Mouse (Mus musculus): ENCODE results near the gene Pex14.

Pex14 gene

DNA sequence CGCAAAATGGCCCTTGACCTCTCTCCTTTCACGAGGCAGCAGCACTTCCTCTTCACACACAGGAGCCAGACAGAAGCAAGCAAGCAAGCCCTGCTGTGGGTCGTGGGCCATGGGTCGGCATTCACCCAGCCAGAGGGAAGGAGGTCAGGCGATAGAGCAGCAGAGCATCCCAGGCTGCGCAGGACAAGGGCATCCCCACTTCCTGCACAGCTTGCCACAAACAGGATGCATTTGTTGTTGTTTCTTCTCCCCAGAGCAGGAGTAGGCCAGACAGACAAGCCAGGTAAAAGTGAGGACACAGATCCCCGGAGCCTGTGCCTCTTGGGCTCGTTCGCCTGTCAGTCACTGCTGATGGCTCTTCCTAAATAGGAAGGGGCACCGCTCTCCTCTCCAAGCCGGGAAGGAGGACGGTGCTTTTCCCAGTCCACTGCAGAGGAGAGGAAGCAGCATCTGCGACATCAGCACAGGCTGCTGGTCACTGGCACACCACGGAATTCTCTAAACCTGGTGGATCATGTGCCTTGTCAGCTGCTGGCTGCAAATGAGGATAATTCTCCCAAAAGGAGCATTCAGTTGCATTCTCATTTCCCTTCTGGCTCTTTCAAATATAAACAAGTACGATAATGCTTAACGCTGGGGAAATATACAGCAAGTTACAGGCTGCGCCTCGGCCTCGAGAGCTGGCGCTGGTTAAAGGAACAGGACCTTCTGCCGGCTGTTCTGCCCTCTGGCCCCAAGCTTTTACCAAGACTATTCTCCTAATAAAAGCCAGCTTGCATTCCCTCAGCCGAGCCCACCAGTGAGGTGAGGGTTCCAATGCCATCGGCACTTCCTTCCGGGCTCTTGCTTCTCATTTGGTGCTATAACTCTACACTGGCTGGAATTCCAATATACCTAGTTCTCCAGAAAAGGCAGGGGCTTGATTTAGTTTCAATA is 113.9 kb downstream of the Pex14 start:
- no peak for DNase-seq (ENCODE audit: low spot score in 2 of 2)

- DNase-seq (ENCODE audit: low spot score in 2 of 2), result no peak
Observed at GRCm38 (mm10) chr4:148984701-148985540, 114.8 kb downstream of the Pex14 start.

DNA sequence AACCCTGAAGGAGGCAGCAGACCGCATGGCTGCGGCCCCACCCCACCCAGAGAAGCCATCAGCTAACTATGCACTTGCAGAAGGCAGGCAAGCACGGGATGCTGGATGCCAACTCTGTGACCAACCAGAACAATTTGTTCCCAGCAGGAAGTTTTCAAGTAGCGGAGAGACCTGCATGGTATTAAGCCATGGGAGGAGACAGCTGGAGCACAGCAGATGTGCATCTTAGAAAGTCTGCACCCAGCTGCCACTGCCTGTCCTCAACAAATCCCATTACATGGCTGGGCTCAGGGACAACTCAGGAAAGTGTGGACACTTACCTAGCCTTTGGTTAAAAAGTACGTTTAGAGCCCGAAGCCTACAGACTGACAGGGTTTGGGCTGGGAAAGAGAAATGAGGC is 117.4 kb downstream of the Pex14 start:
- no peak for DNase-seq (ENCODE audit: low spot score in 2 of 2)

- no peak for DNase-seq (ENCODE audit: low spot score in 2 of 2)
Observed at GRCm38 (mm10) chr4:148979837-148980236, 119.8 kb downstream of the Pex14 start.

GRCm38 (mm10) chr4:148978926-148979325 is 120.8 kb downstream of the Pex14 start:
- DNase-seq (ENCODE audit: low spot score in 2 of 2), result no peak

GRCm38 (mm10) chr4:148978221-148978855 is 121.3 kb downstream of the Pex14 start:
- no peak for DNase-seq (ENCODE audit: low spot score in 2 of 2)

DNA sequence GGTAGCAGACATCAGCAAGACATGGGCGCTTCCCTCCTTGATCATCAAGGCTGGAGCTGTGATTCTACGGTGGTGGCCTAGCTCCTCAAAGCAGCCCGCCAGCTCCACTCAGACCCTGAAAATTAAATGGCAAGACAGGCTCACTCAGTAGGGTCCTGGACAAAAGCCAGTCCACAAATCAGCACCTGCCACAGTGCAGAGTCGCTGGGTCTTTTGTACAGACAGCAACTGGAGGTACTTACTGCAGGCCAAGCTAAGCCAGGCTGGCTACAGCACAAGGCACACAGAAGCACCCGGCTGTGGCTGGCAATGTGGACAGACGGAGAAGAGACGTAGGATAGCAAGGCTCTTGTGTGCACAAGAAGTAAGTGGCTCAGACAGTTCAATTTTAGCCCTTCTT is 124.8 kb downstream of the Pex14 start:
- peak in 1 of 2 experiments; percentile 77 for DNase-seq (ENCODE audit: low spot score in 2 of 2)

GRCm38 (mm10) chr4:148973387-148973786 is 126.3 kb downstream of the Pex14 start:
- DNase-seq (ENCODE audit: low spot score in 2 of 2), result no peak

DNA sequence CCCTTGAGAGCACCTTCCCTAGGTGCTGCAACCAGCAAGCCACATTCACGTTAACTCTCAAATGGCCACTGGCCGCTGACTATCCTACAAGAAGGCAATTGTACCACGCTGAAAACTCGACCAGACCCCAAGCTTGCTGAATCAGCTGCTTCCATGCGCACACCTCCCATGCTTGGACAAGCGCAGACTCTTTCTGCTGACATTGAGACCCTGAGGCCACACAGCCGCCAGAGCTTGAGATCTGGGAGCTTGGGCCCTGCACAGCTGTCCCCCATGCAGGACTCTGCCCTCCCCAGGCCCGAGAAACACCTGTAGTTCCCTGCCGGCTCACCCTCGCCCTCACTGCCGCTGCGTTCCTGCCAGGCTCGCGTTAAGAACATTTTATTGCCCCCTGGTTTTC is 127.0 kb downstream of the Pex14 start:
- no peak for DNase-seq (ENCODE audit: low spot score in 2 of 2)

DNA sequence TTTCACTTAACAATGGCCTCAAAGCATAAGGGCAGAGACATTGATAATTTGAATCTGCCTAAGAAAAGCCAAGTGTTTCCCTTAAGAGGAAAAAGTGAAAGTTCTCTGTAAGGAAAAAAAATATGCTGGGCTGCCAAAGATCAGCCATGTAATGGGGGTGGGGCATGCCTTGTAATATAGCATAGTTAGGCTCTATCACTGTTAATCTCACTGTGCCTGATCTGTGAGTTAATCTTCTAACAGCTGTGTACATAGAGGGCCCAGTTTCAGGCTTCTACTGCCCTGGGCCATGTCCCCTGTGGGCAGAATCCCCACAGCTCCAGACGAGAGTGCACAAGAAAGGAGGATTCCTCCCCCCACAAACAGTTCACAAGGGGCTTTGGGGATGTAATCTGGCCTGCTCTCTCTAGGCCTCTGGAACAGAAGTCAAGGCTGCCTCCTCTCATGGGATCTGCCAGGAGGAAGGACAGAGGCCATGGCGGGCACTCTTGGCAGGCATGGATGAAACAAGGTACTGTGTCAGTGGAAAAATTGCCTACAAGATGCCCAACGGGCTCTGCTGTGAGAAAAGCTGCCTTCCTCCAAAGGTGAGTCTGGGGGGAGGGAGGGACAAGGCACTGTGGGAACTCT is 127.9 kb downstream of the Pex14 start:
- DNase-seq (ENCODE audit: low spot score in 2 of 2), result no peak

GRCm38 (mm10) chr4:148970742-148971141 is 128.9 kb downstream of the Pex14 start:
- no peak for DNase-seq (ENCODE audit: low spot score in 2 of 2)

DNA sequence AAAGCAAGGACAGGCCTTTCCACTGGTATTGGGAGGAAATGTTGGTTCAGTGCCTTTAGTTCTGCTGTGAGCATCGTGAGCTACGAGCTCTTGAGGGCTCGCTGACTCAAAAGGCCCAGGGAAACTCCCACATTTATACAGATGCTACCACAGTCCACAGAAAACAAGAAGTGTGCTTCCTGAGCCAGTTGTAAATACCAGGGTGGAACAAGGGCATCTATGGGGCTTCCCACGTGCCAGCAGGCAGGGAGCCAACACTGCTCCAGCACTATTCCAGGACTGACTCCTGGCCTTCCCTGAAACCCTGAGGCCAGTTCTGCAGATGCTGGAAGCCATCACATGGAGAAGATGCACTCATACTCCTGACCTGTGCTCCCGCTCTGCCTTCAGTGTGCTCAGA is 130.1 kb downstream of the Pex14 start:
- no peak for DNase-seq (ENCODE audit: low spot score in 2 of 2)

DNA sequence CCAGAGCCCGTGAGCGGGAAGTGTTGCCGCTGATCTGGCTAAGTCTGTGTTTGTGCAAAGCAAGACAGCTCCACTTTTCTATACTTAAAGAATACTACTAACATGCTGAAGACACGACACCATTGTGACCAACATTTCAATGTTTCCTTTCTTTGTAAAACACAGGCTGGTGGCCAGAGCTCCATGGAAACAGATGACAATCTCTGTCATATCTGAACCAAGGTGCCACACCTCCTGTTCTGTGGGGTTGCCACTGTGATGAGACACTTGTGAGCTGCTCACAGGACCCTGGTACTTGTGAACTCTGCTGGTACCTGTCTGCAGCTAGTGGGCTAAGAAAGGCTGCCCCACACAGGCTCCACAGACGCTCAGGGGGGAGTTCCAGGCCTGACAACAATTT is 130.8 kb downstream of the Pex14 start:
- DNase-seq (ENCODE audit: low spot score in 2 of 2), result no peak

- DNase-seq (ENCODE audit: low spot score in 2 of 2), result no peak
Observed at GRCm38 (mm10) chr4:148966132-148966531, 133.5 kb downstream of the Pex14 start.

GRCm38 (mm10) chr4:148964541-148965310 is 134.9 kb downstream of the Pex14 start:
- DNase-seq (ENCODE audit: low spot score in 2 of 2), result no peak

- DNase-seq (ENCODE audit: low spot score in 2 of 2), result no peak
Observed at GRCm38 (mm10) chr4:148962096-148962495, 137.6 kb downstream of the Pex14 start.

- no peak for DNase-seq (ENCODE audit: low spot score in 2 of 2)
Observed at GRCm38 (mm10) chr4:148961081-148961480, 138.6 kb downstream of the Pex14 start.

- DNase-seq (ENCODE audit: low spot score in 2 of 2), result no peak
Observed at GRCm38 (mm10) chr4:148960011-148960410, 139.7 kb downstream of the Pex14 start.

DNA sequence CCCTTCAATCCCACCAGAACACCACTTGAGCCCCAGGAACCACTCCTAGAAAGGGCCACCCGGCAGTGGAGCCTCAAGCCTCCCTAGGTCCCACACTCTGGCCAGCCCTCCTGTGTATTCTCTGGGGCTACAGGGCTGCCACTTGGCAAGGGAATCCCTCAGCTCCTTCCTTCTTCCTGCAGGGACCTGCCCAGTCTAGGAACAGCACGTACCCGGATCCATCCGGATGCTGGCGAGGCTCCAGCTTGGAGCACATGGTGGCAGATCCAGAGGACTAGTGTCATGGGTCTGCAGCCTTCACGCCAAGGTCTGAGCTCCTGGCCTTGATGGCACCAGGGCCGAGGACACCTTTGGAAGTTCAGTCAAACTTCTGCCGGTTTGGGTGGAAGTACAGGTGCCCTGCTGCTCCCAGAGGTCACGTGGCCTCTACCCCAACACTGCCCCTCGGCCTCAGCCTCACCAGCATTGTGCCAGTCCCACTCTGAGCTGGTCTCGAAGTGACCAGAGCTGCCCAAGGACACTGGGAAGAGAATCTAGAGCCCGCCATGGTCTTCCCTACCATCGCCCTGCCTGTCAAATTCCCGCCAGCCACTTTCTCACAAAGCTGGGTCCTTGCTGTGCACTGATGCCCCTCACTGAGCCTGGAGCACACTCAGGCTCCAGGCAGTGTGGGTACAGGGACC is 144.4 kb downstream of the Pex14 start:
- peak in 1 of 2 experiments; percentile 32 for DNase-seq (ENCODE audit: low spot score in 2 of 2)
